Mouse (Mus musculus) neural tube, embryonic 10.5 days (tissue): ENCODE results near the gene Ism1.

Source experiments
- DNase-seq: peaks from one replicate; pipeline ENCODE4 v3.0.0-alpha.2; 2017; ENCODE audit warnings: low spot score; ENCODE audit errors: extremely low spot score

Gene Ism1

GRCm38 (mm10) chr2:139712046-139712445 lies 34.1 kb downstream of the Ism1 start:
- DNase-seq = no peak

GRCm38 (mm10) chr2:139714206-139714605 lies 36.2 kb downstream of the Ism1 start:
- DNase-seq = no peak

DNA sequence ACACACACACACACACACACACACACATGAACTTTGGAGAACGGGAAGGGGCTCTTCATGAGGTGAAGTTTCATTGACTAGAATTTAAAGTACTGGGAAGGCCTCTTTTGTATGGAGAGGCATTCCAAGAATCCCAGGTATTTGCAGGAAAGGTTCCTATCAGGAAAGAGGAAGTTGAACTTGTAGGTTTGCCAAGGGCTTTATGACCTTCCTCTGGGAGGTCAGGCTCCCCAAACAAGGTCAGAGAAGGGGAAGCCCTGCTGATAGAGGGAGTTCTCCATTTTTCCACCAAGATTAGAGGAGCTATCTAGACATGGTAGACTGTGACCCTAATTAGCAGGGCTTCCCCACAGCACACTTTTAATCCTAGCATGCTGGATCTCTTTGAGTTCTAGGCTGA lies 39.8 kb downstream of the Ism1 start:
- no peak for DNase-seq

DNA sequence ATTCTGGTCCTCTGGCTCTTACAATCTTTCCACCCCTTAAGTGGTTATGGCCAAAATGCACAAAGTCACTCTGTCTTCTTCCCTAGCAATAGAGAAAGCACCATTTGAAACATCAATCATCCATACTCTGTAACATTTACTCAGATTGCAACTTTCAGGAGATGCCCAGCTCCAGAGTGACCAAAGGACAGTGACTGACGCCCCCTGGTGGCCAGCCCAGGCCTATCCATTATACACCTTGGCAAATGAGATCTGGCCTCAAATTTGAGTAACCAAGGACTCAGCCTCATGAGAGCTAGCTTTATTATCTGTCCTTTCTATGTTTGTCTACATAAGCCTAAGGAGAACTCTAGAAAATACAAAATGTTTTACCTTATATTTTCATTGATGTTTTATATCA lies 44.7 kb downstream of the Ism1 start:
- peak; percentile 68 for DNase-seq

- DNase-seq = no peak
Measured at GRCm38 (mm10) chr2:139723304-139723703, 45.3 kb downstream of the Ism1 start.

DNA sequence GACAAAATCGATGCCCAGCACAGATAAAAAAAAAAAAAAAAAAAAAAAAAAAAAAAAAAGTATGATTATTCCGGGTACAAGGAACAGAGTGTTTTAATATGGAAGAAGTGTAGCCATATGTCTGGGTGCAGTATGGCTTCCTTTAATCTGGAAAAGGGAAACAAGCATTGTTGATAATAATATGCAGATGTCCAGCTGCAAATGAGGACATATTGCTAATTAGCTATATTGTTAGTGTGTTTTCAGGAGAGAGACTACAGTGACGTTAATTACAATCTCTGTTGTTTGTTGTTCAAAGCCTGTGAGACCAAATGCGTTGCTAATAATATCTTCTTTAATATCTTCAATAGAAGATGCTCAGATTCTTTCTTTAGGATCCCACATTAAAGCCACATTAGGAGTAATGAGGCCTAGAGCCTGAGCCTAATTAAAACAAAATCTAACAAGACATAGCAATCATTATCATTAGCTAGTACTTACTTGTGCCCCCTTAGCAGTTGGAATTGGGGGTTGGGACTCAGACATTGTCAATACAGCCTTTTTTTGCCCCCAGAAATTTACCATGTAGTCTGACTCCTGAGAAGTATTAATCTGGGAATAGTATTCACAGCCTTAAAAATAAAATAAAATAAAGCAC lies 46.3 kb downstream of the Ism1 start:
- no peak for DNase-seq

GRCm38 (mm10) chr2:139725328-139725727 lies 47.4 kb downstream of the Ism1 start:
- DNase-seq = no peak

DNA sequence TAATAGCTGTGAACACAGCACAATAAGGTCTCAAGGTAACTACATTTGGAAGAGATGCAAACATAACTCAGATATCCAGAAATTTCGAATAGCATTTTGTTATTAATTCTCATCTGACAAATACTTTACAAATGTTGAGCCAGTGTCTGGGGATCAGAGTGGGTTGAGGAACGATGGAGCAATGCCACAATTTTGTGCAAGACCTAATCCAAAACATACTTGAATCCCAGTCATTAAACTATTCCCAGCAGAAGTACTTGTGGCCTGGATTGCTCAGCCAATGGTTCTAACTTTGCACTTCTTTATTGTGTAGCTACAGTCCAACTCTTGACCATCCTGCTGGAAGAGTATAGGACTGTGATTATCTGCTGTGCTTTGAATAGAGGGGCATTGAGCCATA lies 50.1 kb downstream of the Ism1 start:
- DNase-seq = no peak

- DNase-seq = no peak
Measured at GRCm38 (mm10) chr2:139729377-139729776, 51.4 kb downstream of the Ism1 start.

- no peak for DNase-seq
Measured at GRCm38 (mm10) chr2:139742381-139742780, 64.4 kb downstream of the Ism1 start.

- DNase-seq = no peak
Measured at GRCm38 (mm10) chr2:139757021-139757420, 79.0 kb downstream of the Ism1 start.

DNA sequence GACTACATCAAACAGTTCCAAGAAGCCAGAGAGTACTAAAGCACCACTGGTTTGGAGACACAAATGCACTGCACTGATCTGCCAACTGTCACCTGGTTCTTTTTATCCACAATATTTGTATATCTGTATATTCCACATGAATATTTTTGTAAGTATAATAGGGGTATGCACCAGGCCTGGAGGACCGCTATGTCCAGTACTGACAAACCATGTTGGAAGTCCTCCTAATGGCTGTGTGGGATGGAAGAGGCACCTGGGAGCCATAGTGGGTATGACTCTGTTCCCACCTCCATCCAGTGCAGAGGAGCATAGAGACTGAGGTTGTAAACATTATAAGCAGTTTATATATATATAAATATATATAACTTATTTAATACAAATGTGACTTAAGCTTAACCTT lies 79.5 kb downstream of the Ism1 start:
- no peak for DNase-seq

GRCm38 (mm10) chr2:139764355-139764754 lies 86.4 kb downstream of the Ism1 start:
- DNase-seq = no peak

- no peak for DNase-seq
Measured at GRCm38 (mm10) chr2:139774949-139775570, 97.1 kb downstream of the Ism1 start.

GRCm38 (mm10) chr2:139776644-139777043 lies 98.7 kb downstream of the Ism1 start:
- no peak for DNase-seq

- DNase-seq = peak; percentile 30
Measured at GRCm38 (mm10) chr2:139778283-139778682, 100.3 kb downstream of the Ism1 start.

- no peak for DNase-seq
Measured at GRCm38 (mm10) chr2:139783318-139783850, 105.4 kb downstream of the Ism1 start.

DNA sequence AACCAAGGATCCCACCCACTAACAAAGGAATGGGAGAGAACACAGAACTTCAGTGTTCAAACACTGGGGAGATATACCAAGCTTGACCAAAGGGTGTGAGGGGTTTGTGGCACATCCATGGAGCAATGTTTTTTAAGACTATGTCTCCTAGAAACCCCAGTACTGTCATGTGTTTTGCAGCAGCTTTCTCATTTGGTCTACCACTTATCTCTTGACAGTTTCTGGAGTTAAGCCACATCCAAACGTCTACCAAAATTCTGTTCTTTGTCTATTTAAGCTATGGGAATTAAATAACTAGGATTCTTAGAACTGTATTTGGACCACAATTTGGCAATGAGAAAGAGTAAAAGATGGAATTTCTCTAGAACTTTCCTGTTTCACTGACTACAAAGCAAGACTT lies 106.5 kb downstream of the Ism1 start:
- DNase-seq = no peak

DNA sequence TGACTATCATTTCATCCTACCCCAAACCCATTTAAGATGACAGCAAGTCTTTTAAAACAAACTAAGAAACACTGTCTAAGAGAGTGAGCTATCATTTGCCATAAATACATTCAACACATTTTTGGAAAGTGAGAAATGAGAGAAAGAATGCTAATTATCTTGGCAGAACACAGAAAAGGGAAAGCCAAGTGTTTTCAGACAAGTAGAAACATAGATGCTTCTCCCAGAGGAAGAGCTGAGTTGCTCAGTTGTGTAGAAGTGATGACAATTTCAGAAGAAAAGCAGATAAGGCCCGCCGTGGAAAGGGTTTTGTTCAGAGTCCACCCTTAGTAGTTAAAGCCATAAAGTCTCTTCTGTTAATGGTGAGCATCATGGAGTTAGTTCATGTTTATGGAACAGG lies 107.0 kb downstream of the Ism1 start:
- no peak for DNase-seq

- DNase-seq = no peak
Measured at GRCm38 (mm10) chr2:139788658-139789057, 110.7 kb downstream of the Ism1 start.

- DNase-seq = no peak
Measured at GRCm38 (mm10) chr2:139792345-139793120, 114.6 kb downstream of the Ism1 start.

- no peak for DNase-seq
Measured at GRCm38 (mm10) chr2:139804041-139804440, 126.1 kb downstream of the Ism1 start.
